Mouse (Mus musculus): Measurements from ENCODE around the gene Gm27029. TPM values are rescaled to one million over a fixed set of nuclear protein-coding genes. Genes with fewer than 3 reads are reported as not detected.
"Not testable (repeated sequence)": the region's sequence is repeated elsewhere in the genome, so short reads cannot be mapped to it uniquely, and the experiment has no call there.

Gene Gm27029
- polyA plus RNA-seq, 1 experiment from 2014 or later = 14.0 TPM

DNA sequence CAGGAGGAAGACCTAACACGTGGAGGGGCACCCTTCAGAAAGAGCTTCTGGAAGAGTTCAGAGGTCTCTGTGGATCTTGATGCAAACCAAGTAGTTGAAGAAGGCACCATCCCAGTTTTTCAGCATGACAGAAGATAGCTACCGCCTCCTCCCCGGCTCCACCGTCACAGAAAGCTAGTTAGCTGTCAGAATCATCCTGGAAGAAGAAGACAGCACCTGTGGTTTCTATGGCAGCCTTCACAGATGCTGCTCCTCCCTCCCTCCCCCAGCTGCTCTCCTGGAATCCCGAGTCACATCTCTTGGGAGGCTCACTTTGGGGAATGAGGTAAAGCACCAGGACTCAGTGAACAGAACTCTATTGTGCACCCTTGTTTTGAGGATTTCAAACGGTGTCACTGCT, 5.6 kb downstream of the Gm27029 start:
- no peak for ATAC-seq (ENCODE audit: insufficient number of reproducible peaks, low FRiP score)
- peaks cover 32% of the 10 kb centered on the region for H3K36me3 ChIP-seq
- no peak overlapping the region for H3K27ac ChIP-seq (ENCODE audit: poor library complexity, severe bottlenecking)
- no peaks in the 10 kb centered on the region for H3K9me3 ChIP-seq (replicated peaks)
- no peaks in the 10 kb centered on the region for H3K27me3 ChIP-seq (replicated peaks)
- H3K9ac ChIP-seq = no peak overlapping the region
- no peak overlapping the region for H3K4me3 ChIP-seq
- whole genome bisulfite sequencing = 50% methylated on average over 6 of the region's 6 CpGs
- H3K4me1 ChIP-seq (replicated peaks) = peaks cover 22% of the 10 kb centered on the region
- no peak overlapping the region for H3K4me2 ChIP-seq

DNA sequence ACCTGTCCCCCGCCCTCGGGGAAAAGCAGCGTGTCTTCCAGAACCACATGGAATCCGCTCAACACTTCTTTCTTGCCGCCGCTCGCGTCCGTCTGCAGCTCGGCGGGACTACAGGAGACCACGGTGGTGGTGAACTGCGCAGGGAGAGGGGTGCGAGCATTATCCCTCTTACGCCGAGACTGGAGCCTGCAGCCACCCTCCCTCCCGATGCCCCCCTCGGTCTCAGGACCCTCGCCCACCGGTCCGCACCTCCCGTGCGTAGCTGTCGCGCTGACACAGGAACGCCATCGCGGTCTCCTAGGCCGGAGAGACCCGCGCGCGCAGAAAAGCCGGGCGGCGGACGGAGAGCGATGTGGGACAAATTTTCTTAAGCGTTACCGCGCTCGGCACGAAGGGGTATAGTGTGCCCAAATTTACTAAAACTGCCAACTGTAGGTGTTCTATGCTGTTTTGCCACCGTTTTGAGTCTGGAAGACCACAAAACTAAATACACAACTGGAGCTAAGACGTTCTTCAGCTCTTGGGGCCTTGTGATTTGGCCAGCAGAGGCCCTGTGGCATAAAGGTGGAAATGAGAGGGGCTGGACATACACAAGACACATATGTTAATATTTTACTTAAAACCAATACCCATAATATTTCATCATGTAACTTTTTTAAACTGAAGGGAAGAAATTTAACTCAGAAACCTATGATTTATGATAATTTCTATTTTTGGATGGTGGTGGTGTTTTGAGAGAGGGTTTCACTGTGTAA, 7.3 kb downstream of the Gm27029 start, which contains the start of gene Aarsd1:
Aarsd1 (minus strand) TSS at position 515 of the 755 bp plus-strand sequence.
- peak; percentile 85 for ATAC-seq (ENCODE audit: insufficient number of reproducible peaks, low FRiP score)
- under 1% methylated on average over 45 of the region's 45 CpGs for WGBS

DNA sequence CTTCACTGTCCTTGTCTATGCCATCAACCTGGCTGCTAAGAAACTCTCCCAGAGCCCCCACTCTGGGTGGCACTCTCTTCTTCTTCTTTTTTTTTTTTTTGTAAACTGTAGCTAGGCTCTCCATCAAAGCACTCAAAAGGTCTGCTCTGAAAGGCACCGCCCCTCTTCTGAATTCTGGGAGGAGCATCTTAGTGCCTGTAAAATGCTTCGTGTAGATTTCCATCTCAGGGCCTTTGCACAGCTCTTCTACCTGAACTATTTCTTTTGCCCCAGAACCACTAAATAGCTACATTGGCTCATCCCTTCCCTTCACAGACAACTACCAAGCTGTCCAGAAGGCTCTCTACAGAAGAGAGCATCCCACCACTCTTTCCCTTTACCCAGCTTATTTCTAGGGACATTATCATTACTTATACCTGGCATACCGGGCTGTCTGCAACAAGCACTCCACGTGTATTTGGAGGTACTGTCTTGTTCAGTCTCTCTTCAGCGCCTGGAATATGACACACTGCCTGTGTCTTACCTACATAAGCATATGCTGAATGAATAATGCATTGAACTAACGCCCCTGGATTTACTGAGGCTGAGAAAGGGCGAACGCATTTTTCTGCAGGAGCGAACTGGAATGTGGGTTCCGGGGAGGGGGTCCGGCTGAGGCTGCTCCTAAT, 8.0 kb downstream of the Gm27029 start:
- Histone ChIP-seq H3K4me1 (replicated peaks) (peaks cover 9% of the 10 kb centered on the region), H3K27ac (ENCODE audit: poor library complexity, severe bottlenecking) (peak overlapping the region; percentile 56), H3K4me2 (peak overlapping the region; percentile 97), H3K4me3 (peak overlapping the region; percentile 83), H3K9ac (peak overlapping the region; percentile 94), H3K9me3 (replicated peaks) (no peaks in the 10 kb centered on the region), H3K27me3 (replicated peaks) (no peaks in the 10 kb centered on the region), H3K36me3 (peaks cover 49% of the 10 kb centered on the region)
- no peak for ATAC-seq (ENCODE audit: insufficient number of reproducible peaks, low FRiP score)
- WGBS = 2% methylated on average over 11 of the region's 11 CpGs

More for the DNA sequence above, 7.3 kb downstream of the Gm27029 start, which contains the start of gene Aarsd1:
- Histone ChIP-seq H3K4me2 (peak within 1 kb of the TSS; percentile 97), H3K27ac (ENCODE audit: poor library complexity, severe bottlenecking) (peak within 1 kb of the TSS; percentile 56), H3K9me3 (replicated peaks) (no peaks in the 10 kb centered on the region), H3K36me3 (peaks cover 49% of the 10 kb centered on the region), H3K4me1 (replicated peaks) (peaks cover 15% of the 10 kb centered on the region), H3K9ac (peak within 1 kb of the TSS; percentile 94), H3K27me3 (replicated peaks) (no peaks in the 10 kb centered on the region), H3K4me3 (peak within 1 kb of the TSS; percentile 83)

DNA sequence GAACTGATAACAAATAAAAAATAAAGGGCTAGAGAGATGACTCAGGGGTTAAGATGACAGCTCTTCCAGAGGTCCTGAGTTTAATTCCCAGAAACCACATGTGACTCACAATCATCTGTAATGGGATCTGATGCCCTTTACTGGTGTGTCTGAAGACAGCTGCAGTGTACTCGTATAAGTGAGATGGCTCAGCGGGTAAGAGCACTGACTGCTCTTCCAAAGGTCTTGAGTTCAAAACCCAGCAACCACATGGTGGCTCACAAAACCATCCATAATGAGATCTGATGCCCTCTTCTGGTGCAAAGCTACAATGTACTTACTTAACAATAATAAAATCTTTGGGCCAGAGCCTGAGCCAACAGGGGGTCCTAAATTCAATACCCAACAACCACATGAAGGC, 9.3 kb downstream of the Gm27029 start:
- no peaks in the 10 kb centered on the region for H3K9me3 ChIP-seq (replicated peaks)
- H3K4me2 ChIP-seq = no peak overlapping the region
- no peaks in the 10 kb centered on the region for H3K27me3 ChIP-seq (replicated peaks)
- WGBS = 94% methylated on average over 2 of the region's 2 CpGs
- H3K4me3 ChIP-seq = no peak overlapping the region
- ATAC-seq (ENCODE audit: insufficient number of reproducible peaks, low FRiP score) = no peak
- H3K9ac ChIP-seq = no peak overlapping the region
- H3K36me3 ChIP-seq = peaks cover 53% of the 10 kb centered on the region
- peaks cover 9% of the 10 kb centered on the region for H3K4me1 ChIP-seq (replicated peaks)
- no peak overlapping the region for H3K27ac ChIP-seq (ENCODE audit: poor library complexity, severe bottlenecking)

DNA sequence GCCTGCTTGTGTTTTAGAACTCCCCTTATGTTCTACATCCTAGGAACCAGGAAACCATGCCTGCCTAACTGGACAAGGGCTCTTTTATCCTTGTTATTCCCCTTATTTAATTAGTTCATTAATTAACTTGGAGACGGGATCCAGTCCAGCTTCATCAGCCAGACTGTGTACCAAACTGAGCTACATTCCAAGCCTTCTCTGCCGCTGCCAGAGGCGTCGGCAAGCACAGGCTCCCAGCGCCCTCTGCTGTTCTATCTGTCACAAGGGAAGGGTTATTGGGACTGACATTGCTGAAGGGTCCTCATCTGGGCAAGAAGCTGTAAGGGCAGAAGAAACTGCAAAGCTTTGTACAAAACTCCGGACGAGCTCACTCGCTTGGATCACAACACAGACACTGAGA, 29.5 kb downstream of the Gm27029 start:
- 9% methylated on average over 8 of the region's 8 CpGs for WGBS
- no peak overlapping the region for H3K9ac ChIP-seq
- H3K27me3 ChIP-seq (replicated peaks) = no peaks in the 10 kb centered on the region
- 0 out of 2 replicates have a peak, but pooled peaks cover 4% of the 10 kb centered on the region for H3K9me3 ChIP-seq (replicated peaks)
- H3K4me3 ChIP-seq = no peak overlapping the region
- no peaks in the 10 kb centered on the region for H3K36me3 ChIP-seq
- no peak overlapping the region for H3K27ac ChIP-seq (ENCODE audit: poor library complexity, severe bottlenecking)
- H3K4me1 ChIP-seq (replicated peaks) = no peaks in the 10 kb centered on the region
- H3K4me2 ChIP-seq = no peak overlapping the region
- no peak for ATAC-seq (ENCODE audit: insufficient number of reproducible peaks, low FRiP score)

DNA sequence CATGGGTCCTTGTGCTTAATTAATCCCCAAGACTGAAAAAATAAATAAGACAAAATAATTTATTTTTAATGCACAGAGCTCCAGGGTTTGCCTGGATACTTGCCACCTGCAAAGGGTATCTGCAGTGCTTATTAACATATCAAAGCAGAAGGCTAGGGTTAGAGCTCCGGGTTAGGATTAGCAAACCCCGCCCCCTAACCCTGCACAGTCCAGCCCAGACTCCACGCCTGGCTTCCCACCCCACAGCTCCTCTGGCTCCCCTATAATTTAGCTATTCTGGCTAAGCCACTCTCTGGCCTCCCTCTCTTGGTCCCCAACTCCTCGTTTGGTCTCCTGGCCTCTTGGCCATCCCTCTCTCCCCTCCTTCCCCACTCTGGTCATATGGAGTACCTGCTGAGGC, 42.8 kb downstream of the Gm27029 start:
- Histone ChIP-seq H3K9ac (no peak overlapping the region), H3K36me3 (no peaks in the 10 kb centered on the region), H3K4me1 (replicated peaks) (no peaks in the 10 kb centered on the region), H3K9me3 (replicated peaks) (no peaks in the 10 kb centered on the region), H3K4me2 (no peak overlapping the region), H3K4me3 (no peak overlapping the region), H3K27ac (ENCODE audit: poor library complexity, severe bottlenecking) (no peak overlapping the region), H3K27me3 (replicated peaks) (no peaks in the 10 kb centered on the region)
- no peak for ATAC-seq (ENCODE audit: insufficient number of reproducible peaks, low FRiP score)
- WGBS = 18% methylated on average over 4 of the region's 4 CpGs

DNA sequence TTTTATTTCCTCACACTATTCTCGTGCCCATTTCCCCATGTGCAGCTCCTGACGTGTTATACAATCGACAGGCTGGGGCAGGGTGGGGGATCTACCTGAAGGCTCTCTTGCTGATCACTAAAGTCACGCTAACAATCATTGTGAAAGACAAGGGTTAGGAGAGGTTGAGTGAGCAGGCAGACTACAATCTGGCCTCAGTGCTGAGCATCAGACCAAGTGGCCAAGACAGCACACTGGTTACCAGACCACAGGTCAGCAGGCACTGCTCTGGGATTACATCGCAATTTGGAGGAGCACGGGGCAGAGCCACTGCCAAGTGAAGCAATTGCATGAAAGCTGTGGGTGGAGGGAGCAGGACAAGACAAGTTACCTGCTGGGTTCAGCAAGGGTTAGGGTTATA, 45.7 kb downstream of the Gm27029 start:
- no peak overlapping the region for H3K4me2 ChIP-seq
- H3K4me1 ChIP-seq (replicated peaks) = no peaks in the 10 kb centered on the region
- H3K9me3 ChIP-seq (replicated peaks) = no peaks in the 10 kb centered on the region
- H3K9ac ChIP-seq = no peak overlapping the region
- no peak overlapping the region for H3K27ac ChIP-seq (ENCODE audit: poor library complexity, severe bottlenecking)
- 66% methylated on average over 6 of the region's 6 CpGs for WGBS
- no peak overlapping the region for H3K4me3 ChIP-seq
- ATAC-seq (ENCODE audit: insufficient number of reproducible peaks, low FRiP score) = no peak
- H3K27me3 ChIP-seq (replicated peaks) = no peaks in the 10 kb centered on the region
- H3K36me3 ChIP-seq = no peaks in the 10 kb centered on the region

DNA sequence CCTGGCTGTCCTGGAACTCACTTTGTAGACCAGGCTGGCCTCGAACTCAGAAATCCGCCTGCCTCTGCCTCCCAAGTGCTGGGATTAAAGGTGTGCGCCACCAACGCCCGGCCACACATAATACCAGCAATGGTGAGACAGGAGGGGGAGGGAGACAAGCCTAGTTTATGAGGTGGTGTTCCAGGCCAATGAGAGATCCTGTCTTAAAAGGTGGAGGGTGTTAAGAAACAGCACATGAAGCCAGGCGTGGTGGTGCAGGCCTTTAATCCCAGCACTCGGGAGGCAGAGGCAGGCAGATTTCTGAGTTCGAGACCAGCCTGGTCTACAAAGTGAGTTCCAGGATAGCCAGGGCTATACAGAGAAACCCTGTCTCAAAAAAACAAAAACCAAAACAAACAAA, 46.4 kb downstream of the Gm27029 start:
- not testable (repeated sequence) for H3K9me3 ChIP-seq (replicated peaks); H3K4me1 ChIP-seq (replicated peaks)
- 80% methylated on average over 8 of the region's 8 CpGs for WGBS

DNA sequence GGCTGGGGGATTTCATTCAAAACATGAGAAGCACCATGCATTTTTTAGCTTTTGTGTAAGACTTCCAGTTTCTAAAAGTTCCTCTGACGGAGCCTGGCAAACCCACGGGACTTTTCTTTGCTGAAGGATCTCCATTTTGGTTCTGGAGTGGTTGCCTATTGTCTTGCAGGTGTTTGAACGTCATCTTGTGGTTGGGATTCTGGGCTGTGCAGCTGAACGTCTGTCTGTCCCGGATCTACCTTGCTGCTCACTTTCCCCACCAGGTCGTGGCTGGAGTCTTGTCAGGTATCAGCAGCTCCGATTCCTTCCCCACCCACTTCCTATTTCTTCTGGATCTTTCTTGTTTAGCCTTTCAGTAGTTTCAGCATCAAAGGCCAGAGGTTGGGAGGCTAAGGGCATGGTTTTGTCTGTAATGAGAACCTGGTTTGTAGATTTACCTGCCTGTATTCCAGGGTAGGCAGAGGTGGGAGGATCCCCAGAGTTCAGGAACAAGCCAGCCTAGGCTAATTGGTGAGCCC, 50.1 kb downstream of the Gm27029 start:
- WGBS = 64% methylated on average over 7 of the region's 7 CpGs
- Histone ChIP-seq H3K27me3 (replicated peaks) (no peaks in the 10 kb centered on the region; the same call in 1 of the 2 replicates), H3K27ac (ENCODE audit: poor library complexity, severe bottlenecking) (no peak overlapping the region), H3K9ac (no peak overlapping the region), H3K4me2 (no peak overlapping the region), H3K4me1 (replicated peaks) (no peaks in the 10 kb centered on the region), H3K9me3 (replicated peaks) (no peaks in the 10 kb centered on the region), H3K4me3 (no peak overlapping the region), H3K36me3 (no peaks in the 10 kb centered on the region)
- no peak for ATAC-seq (ENCODE audit: insufficient number of reproducible peaks, low FRiP score)

More for the DNA sequence above, 46.4 kb downstream of the Gm27029 start:
- H3K27me3 ChIP-seq (replicated peaks); H3K4me3 ChIP-seq; H3K27ac ChIP-seq (ENCODE audit: poor library complexity, severe bottlenecking); H3K4me2 ChIP-seq; ATAC-seq (ENCODE audit: insufficient number of reproducible peaks, low FRiP score); H3K36me3 ChIP-seq; H3K9ac ChIP-seq: not testable (repeated sequence)

DNA sequence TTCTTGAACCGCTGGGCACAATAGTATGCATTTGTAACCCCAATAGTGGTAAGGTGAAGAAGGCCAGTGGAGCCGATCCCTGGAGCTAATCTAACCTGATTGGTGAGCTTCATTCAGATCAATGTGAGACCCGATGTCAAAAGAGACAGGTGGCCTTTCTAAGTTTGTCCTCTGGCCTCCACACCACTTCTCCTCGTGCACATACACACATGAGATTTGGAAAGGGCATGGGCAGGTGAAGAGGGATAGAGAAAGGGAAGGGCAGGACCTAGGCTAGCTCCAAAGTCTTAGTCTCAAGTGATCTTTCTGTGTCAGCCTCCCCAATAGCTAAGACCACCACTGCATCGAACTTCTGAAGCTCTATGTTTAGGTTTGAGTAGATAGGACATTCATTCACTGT, 54.5 kb downstream of the Gm27029 start:
- H3K36me3 ChIP-seq = no peaks in the 10 kb centered on the region
- H3K4me3 ChIP-seq = no peak overlapping the region
- no peaks in the 10 kb centered on the region for H3K4me1 ChIP-seq (replicated peaks)
- H3K4me2 ChIP-seq = no peak overlapping the region
- no peak for ATAC-seq (ENCODE audit: insufficient number of reproducible peaks, low FRiP score)
- 76% methylated on average over 5 of the region's 5 CpGs for WGBS
- H3K27me3 ChIP-seq (replicated peaks) = no peaks in the 10 kb centered on the region; the same call in 1 of the 2 replicates
- no peaks in the 10 kb centered on the region for H3K9me3 ChIP-seq (replicated peaks)
- H3K27ac ChIP-seq (ENCODE audit: poor library complexity, severe bottlenecking) = no peak overlapping the region
- H3K9ac ChIP-seq = no peak overlapping the region

DNA sequence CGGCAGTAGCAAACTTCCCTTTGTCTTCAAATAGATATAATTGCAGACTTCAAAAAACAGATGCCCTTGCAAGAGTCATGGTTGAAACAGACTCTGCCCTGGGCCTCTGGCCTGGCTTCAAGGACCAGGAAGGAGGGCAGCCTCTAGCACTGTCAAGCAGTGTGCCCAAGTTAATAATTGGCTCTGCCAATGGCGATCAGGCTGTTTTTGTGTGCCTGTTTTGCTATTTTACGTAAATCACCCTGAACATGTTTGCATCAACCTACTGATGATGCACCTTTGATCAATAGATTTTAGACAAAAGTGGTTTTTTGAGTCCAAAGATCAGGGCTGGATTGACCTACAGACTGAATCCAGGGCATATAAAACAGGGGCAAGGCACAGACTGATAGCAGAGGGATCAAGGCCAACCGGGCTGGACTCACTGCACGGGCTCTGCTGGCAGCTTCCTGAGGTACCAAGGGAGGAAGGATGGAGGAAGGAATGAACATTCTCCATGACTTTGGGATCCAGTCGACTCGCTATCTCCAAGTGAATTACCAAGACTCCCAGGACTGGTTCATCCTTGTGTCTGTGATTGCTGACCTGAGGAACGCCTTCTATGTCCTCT, 57.2 kb downstream of the Gm27029 start, which contains the start of gene G6pc:
G6pc (plus strand) TSS at position 236 of the 610 bp plus-strand sequence.
- no peak within 1 kb of the TSS for H3K4me2 ChIP-seq
- no peaks in the 10 kb centered on the region for H3K36me3 ChIP-seq
- no peaks in the 10 kb centered on the region; the same call in 1 of the 2 replicates for H3K27me3 ChIP-seq (replicated peaks)
- H3K27ac ChIP-seq (ENCODE audit: poor library complexity, severe bottlenecking) = no peak within 1 kb of the TSS
- no peak within 1 kb of the TSS for H3K9ac ChIP-seq
- peaks cover 10% of the 10 kb centered on the region; the same call in 1 of the 2 replicates for H3K4me1 ChIP-seq (replicated peaks)
- 78% methylated on average over 8 of the region's 8 CpGs for WGBS
- ATAC-seq (ENCODE audit: insufficient number of reproducible peaks, low FRiP score) = no peak
- H3K4me3 ChIP-seq = no peak within 1 kb of the TSS
- no peaks in the 10 kb centered on the region for H3K9me3 ChIP-seq (replicated peaks)
